Mouse (Mus musculus) layer of hippocampus, postnatal 10 days (tissue): ENCODE measurements at regions not wholly inside any gene's neighbourhood (a gene's known extent, or its start where the extent isn't known, plus 50 kb on each side); places are given as distances from the start of the nearest gene placed in this dataset.
"Not testable (repeated sequence)": the region's sequence is repeated elsewhere in the genome, so short reads cannot be mapped to it uniquely, and the experiment has no call there.

Experiments used
- DNase-seq, 2 experiments: peaks; one replicate each; pipeline ENCODE4 v3.0.0; 2021; ENCODE audit warnings: low spot score in 2 of 2

- no peak for DNase-seq
Observed at GRCm38 (mm10) chr4:110038696-110039095, 60.8 kb downstream of the Dmrta2 start.

- no peak for DNase-seq
Observed at GRCm38 (mm10) chr4:110044851-110045618, 67.2 kb downstream of the Dmrta2 start.

- DNase-seq, result no peak
Observed at GRCm38 (mm10) chr4:110045651-110046269, 67.9 kb downstream of the Dmrta2 start.

GRCm38 (mm10) chr4:110046270-110046651, 68.4 kb downstream of the Dmrta2 start:
- DNase-seq, result no peak

- peak; percentile 92 to 94 for DNase-seq
Observed at GRCm38 (mm10) chr4:110050393-110051280, 72.8 kb downstream of the Dmrta2 start.

GRCm38 (mm10) chr4:110051281-110051665, 73.4 kb downstream of the Dmrta2 start:
- no peak for DNase-seq

- DNase-seq, result no peak
Observed at GRCm38 (mm10) chr4:110051872-110052271, 74.0 kb downstream of the Dmrta2 start.

- DNase-seq, result no peak
Observed at GRCm38 (mm10) chr4:110052998-110053397, 75.1 kb downstream of the Dmrta2 start.

- no peak for DNase-seq
Observed at GRCm38 (mm10) chr4:110073836-110074235, 96.0 kb downstream of the Dmrta2 start.

GRCm38 (mm10) chr4:110083371-110083770, 105.5 kb downstream of the Dmrta2 start:
- DNase-seq, result peak; percentile 25 to 28

GRCm38 (mm10) chr4:110087570-110088247, 109.9 kb downstream of the Dmrta2 start:
- DNase-seq, result peak; percentile 30 to 45

GRCm38 (mm10) chr4:110093040-110093820, 115.4 kb downstream of the Dmrta2 start:
- DNase-seq, result no peak

GRCm38 (mm10) chr4:110094541-110094940, 116.7 kb downstream of the Dmrta2 start:
- no peak for DNase-seq

GRCm38 (mm10) chr4:110095760-110096593, 118.1 kb downstream of the Dmrta2 start:
- no peak for DNase-seq

- DNase-seq, result not testable (repeated sequence)
Observed at GRCm38 (mm10) chr4:110104119-110104518, 126.3 kb downstream of the Dmrta2 start.

- DNase-seq, result no peak
Observed at GRCm38 (mm10) chr4:110106620-110107243, 128.9 kb downstream of the Dmrta2 start.

- DNase-seq, result no peak
Observed at GRCm38 (mm10) chr4:110119438-110119837, 141.6 kb downstream of the Dmrta2 start.

- DNase-seq, result no peak
Observed at GRCm38 (mm10) chr4:110119874-110120273, 142.0 kb downstream of the Dmrta2 start.

- no peak for DNase-seq
Observed at GRCm38 (mm10) chr4:110120761-110121160, 142.9 kb downstream of the Dmrta2 start.
